Mouse (Mus musculus) lung, embryonic 15.5 days (tissue): ENCODE data around the gene Nmur1. TPM values are rescaled to one million over a fixed set of nuclear protein-coding genes. Genes with fewer than 3 reads are reported as not detected.
A peak's percentile ranks its signal among the peaks of the same experiment; 100 is the strongest.

ENCODE experiments used
- ATAC-seq: fragments of 200-750 bp; cut with Nextera tagmentation; 2 replicates; pipeline ENCODE4 v1.8.0; 2017; ENCODE audit warnings: moderate number of reproducible peaks, borderline replicate concordance; ENCODE audit not compliant: low FRiP score, low TSS enrichment; ENCODE audit errors: extremely low read depth
- H3K27ac ChIP-seq: fragments of 300-500 bp; sonication (generic); 2 replicates; pipeline ENCODE4 v1.5.1; 2015; ENCODE audit warnings: moderate library complexity, mild to moderate bottlenecking, inconsistent platforms
- H3K27me3 ChIP-seq: fragments of 300-500 bp; sonication (generic); 2 replicates; pipeline ENCODE4 v1.6.1; 2015; ENCODE audit warnings: inconsistent platforms
- H3K36me3 ChIP-seq: fragments of 300-500 bp; sonication (generic); 2 replicates; pipeline ENCODE4 v1.6.1; 2015; ENCODE audit warnings: inconsistent platforms
- H3K4me1 ChIP-seq: fragments of 300-500 bp; sonication (generic); 2 replicates; pipeline ENCODE4 v1.6.1; 2015; ENCODE audit warnings: inconsistent platforms
- H3K4me2 ChIP-seq: fragments of 300-500 bp; sonication (generic); 2 replicates; pipeline ENCODE4 v1.6.1; 2015; ENCODE audit warnings: inconsistent platforms, mild to moderate bottlenecking, moderate library complexity
- H3K4me3 ChIP-seq: fragments of 300-500 bp; sonication (generic); 2 replicates; pipeline ENCODE4 v1.5.1; 2015; ENCODE audit warnings: mild to moderate bottlenecking, inconsistent platforms
- H3K9ac ChIP-seq: fragments of 300-500 bp; sonication (generic); 2 replicates; pipeline ENCODE4 v1.6.1; 2015; ENCODE audit warnings: inconsistent platforms
- H3K9me3 ChIP-seq: fragments of 300-500 bp; sonication (generic); 2 replicates; pipeline ENCODE4 v1.6.1; 2016; ENCODE audit warnings: inconsistent platforms
- WGBS: fragments of 180-500 bp; shearing (Covaris S2); methylation state at CpG from one replicate; pipeline ENCODE4 v1.1.7; 2015; 5-methylcytosine and 5-hydroxymethylcytosine counted together
- polyA plus RNA-seq: library from polyadenylated mRNA; unstranded; fragments of >200 nt; fragmentation: Nextera tagmentation; extraction: Ambion mirVana; gene quantifications from 2 replicates; pipeline ENCODE4 v1.2.1, GENCODE M21; 2015

Nmur1 gene
- polyA plus RNA-seq, 1 experiment from 2014 or later: 0.17 TPM

- ATAC-seq: 0 out of 2 replicates have a peak, but pooled peaks have one; percentile 29
- H3K27ac ChIP-seq: no peak overlapping the region
- no peaks in the 10 kb centered on the region for H3K36me3 ChIP-seq
- no peaks in the 10 kb centered on the region for H3K9me3 ChIP-seq
- H3K4me3 ChIP-seq: no peak overlapping the region
- no peak overlapping the region for H3K9ac ChIP-seq
- H3K4me2 ChIP-seq: no peak overlapping the region
- 67% methylated on average over 5 of the region's 5 CpGs for WGBS
- H3K4me1 ChIP-seq: 0 out of 2 replicates have a peak, but pooled peaks cover 4% of the 10 kb centered on the region
- no peaks in the 10 kb centered on the region for H3K27me3 ChIP-seq
These were observed 49.7 kb downstream of the Nmur1 start for GRCm38 (mm10) chr1:86376354-86376753.

- H3K27ac ChIP-seq: no peak overlapping the region
- H3K9ac ChIP-seq: no peak overlapping the region
- no peaks in the 10 kb centered on the region for H3K9me3 ChIP-seq
- no peak overlapping the region for H3K4me2 ChIP-seq
- no peaks in the 10 kb centered on the region for H3K4me1 ChIP-seq
- WGBS: 39% methylated on average over 10 of the region's 10 CpGs
- H3K27me3 ChIP-seq: no peaks in the 10 kb centered on the region
- peak; percentile 46; the same call in 1 of the 2 replicates for ATAC-seq
- no peaks in the 10 kb centered on the region for H3K36me3 ChIP-seq
- no peak overlapping the region for H3K4me3 ChIP-seq
These were observed 54.0 kb downstream of the Nmur1 start for GRCm38 (mm10) chr1:86371997-86372396.

- Histone ChIP-seq H3K9ac (no peak overlapping the region), H3K36me3 (no peaks in the 10 kb centered on the region), H3K27ac (no peak overlapping the region), H3K4me1 (no peaks in the 10 kb centered on the region), H3K4me2 (no peak overlapping the region), H3K9me3 (no peaks in the 10 kb centered on the region), H3K27me3 (no peaks in the 10 kb centered on the region), H3K4me3 (no peak overlapping the region)
- 67% methylated on average over 4 of the region's 4 CpGs for WGBS
- ATAC-seq: no peak
These were observed 57.9 kb downstream of the Nmur1 start for GRCm38 (mm10) chr1:86368086-86368485.

DNA sequence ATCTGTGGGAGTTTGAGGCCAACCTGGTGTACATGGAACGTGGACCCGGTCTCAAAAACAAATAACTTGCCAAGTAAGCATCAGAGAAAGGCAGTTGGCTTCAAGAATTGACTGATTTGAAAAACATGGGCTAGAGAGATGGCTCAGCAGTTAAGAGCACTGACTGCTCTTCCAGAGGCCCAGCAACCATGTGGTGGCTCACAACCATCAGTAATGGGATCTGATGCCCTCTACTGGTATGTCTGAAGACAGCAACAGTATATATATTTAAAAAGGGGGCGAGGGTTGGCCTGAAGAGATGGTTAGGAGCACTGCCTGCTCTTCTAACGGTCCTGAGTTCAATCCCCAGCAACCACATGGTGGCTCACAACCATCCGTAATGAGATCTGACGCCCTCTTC is 62.4 kb downstream of the Nmur1 start:
- WGBS: 18% methylated on average over 6 of the region's 6 CpGs
- H3K4me1 ChIP-seq: peaks cover 7% of the 10 kb centered on the region

DNA sequence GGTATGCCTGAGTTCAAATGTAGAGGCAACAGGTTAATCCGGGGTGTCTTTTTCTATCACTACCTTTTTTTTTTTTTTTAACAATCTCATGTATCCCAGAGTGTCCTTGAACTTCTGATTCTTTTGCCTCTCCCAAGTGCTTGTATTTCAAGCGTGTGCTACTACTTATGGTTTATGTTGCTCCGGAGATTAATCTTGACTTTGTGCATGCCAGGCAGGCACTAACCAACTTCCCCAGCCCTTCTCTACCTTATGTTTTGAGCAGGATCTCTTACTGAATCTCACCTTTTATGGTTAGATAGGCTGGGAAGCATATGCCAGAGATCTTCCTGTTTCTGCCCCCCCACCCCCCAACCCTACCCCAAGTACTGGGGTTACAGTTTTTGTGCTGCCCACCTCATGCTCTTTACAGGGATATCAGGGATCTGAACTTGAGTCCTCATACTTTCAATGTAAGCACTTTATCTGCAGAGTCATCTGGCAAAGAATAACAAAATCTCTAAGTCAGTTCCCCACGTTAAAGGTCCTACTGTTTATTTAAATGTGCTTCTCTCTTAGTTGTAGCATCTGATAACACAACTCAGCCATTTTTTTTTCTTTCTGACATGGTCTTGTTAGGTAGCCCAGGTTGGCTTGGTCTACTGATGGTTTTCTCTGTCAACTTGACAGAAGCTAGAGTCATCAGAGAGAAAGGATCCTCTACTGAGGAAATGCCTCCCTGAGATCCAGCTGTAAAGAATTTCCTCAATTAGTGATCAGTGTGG is 64.0 kb downstream of the Nmur1 start:
- H3K27ac ChIP-seq: no peak overlapping the region
- 76% methylated on average over 4 of the region's 4 CpGs for WGBS
- no peak overlapping the region for H3K9ac ChIP-seq
- H3K4me3 ChIP-seq: no peak overlapping the region
- no peaks in the 10 kb centered on the region for H3K9me3 ChIP-seq
- peaks cover 5% of the 10 kb centered on the region for H3K36me3 ChIP-seq
- no peak for ATAC-seq
- H3K4me2 ChIP-seq: no peak overlapping the region
- H3K27me3 ChIP-seq: no peaks in the 10 kb centered on the region
- H3K4me1 ChIP-seq: peaks cover 12% of the 10 kb centered on the region

More for the DNA sequence above, 62.4 kb downstream of the Nmur1 start:
- no peaks in the 10 kb centered on the region for H3K9me3 ChIP-seq
- no peak overlapping the region for H3K9ac ChIP-seq
- no peaks in the 10 kb centered on the region for H3K36me3 ChIP-seq
- no peak for ATAC-seq
- no peaks in the 10 kb centered on the region for H3K27me3 ChIP-seq
- no peak overlapping the region for H3K27ac ChIP-seq
- H3K4me3 ChIP-seq: no peak overlapping the region
- no peak overlapping the region for H3K4me2 ChIP-seq

DNA sequence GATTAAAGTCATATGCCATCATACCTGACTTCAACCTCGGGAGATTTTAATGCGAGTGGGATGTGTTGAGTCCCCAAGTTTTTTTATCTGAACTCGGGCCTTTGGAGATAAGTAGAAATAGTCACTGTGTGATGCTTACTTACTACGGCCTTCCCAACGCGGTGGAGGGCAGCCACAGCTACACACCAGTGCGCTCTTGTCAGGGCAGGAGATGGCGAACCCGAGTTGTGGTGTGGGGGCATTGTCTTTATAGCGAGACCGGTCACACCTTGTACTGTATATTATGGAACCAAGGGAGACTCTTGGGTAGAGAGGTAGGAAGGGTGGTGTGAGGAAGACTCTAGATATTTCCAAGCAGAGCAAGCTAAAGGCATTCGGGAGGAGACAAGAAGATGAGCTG is 65.6 kb downstream of the Nmur1 start:
- Histone ChIP-seq H3K9ac (peak overlapping the region; percentile 85), H3K9me3 (no peaks in the 10 kb centered on the region), H3K27ac (peak overlapping the region; percentile 97), H3K4me1 (peaks cover 12% of the 10 kb centered on the region), H3K4me2 (peak overlapping the region; percentile 59), H3K4me3 (peak overlapping the region; percentile 63), H3K36me3 (peaks cover 21% of the 10 kb centered on the region), H3K27me3 (no peaks in the 10 kb centered on the region)
- 12% methylated on average over 12 of the region's 12 CpGs for WGBS
- ATAC-seq: no peak

DNA sequence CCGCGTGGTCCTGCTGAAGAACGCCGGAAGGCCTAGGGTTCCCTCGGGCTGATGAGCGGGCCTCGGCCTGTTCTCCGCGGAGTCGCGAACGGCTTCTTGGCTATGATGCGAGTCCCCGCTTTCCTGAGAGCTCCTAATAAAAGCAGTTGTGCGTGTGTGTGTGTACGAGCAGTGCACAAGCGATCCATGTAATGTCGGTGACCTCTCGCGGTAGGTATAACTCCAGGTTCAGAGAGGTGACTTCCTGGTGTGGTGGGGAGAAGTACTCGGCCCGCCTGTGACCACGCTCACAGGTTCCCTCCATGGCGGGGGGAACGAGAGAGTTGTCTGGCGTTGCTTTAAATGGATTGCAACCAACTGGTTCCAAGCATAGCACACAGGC is 66.2 kb downstream of the Nmur1 start:
- Histone ChIP-seq H3K4me2 (peak overlapping the region; percentile 59), H3K9me3 (no peaks in the 10 kb centered on the region), H3K9ac (peak overlapping the region; percentile 85), H3K27ac (peak overlapping the region; percentile 97), H3K4me1 (peaks cover 12% of the 10 kb centered on the region), H3K36me3 (peaks cover 28% of the 10 kb centered on the region), H3K4me3 (peak overlapping the region; percentile 63), H3K27me3 (no peaks in the 10 kb centered on the region)
- under 1% methylated on average over 26 of the region's 26 CpGs for WGBS
- peak; percentile 2; the same call in 1 of the 2 replicates for ATAC-seq

GRCm38 (mm10) chr1:86358906-86359797 is 66.9 kb downstream of the Nmur1 start, which contains the start of gene Ncl:
TSS of gene Ncl (minus strand) at chr1:86359400.
- peaks cover 12% of the 10 kb centered on the region for H3K4me1 ChIP-seq
- H3K36me3 ChIP-seq: peaks cover 34% of the 10 kb centered on the region
- ATAC-seq: peak; percentile 99
- no peaks in the 10 kb centered on the region for H3K27me3 ChIP-seq
- no peaks in the 10 kb centered on the region for H3K9me3 ChIP-seq
- H3K9ac ChIP-seq: peak within 1 kb of the TSS; percentile 85
- H3K27ac ChIP-seq: peak within 1 kb of the TSS; percentile 97
- H3K4me2 ChIP-seq: peak within 1 kb of the TSS; percentile 80
- WGBS: under 1% methylated on average over 102 of the region's 102 CpGs
- H3K4me3 ChIP-seq: peak within 1 kb of the TSS; percentile 63

DNA sequence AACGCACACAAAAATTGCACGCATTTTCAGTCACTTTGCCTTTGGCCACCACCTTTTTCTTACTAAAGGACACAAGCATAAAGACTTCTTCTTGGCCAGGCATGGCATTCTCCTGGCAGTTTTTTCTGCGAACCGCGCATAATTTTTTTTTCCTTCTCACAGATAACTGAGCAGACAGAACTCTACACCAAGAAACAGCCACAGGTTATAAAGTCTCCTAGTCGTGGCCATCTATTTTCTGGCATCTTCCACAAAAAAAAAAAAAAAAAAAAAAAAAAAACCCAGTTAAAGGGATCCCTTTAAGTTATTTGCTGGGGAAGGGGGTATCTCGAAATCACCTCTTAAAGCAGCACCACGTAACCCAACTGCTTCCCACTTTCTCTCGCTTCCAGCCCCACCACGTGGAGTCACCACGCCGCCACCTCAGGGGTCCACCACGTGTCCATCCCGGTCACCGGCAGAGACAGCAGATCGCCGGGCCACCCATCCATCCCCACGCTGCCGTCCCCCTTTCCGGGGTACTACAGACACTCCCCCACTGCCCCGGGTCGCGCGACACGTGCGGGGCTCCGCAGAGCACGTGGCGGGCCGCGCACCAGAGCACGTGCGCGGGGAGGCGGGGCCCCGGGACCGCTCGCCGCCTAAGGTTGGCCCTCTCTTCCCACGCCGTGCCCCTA is 67.7 kb downstream of the Nmur1 start:
- Histone ChIP-seq H3K4me1 (peaks cover 12% of the 10 kb centered on the region), H3K4me3 (peak overlapping the region; percentile 63), H3K9me3 (no peaks in the 10 kb centered on the region), H3K27ac (peak overlapping the region; percentile 97), H3K27me3 (no peaks in the 10 kb centered on the region), H3K4me2 (peak overlapping the region; percentile 80), H3K9ac (peak overlapping the region; percentile 81), H3K36me3 (peaks cover 42% of the 10 kb centered on the region)
- ATAC-seq: no peak; the same call in none of the 2 replicates
- under 1% methylated on average over 41 of the region's 41 CpGs for WGBS

GRCm38 (mm10) chr1:86354186-86354585 is 71.8 kb downstream of the Nmur1 start:
- no peak overlapping the region for H3K4me3 ChIP-seq
- WGBS: 78% methylated on average over 2 of the region's 2 CpGs
- H3K4me1 ChIP-seq: peaks cover 4% of the 10 kb centered on the region; the same call in 1 of the 2 replicates
- no peak overlapping the region for H3K4me2 ChIP-seq
- ATAC-seq: no peak
- H3K27me3 ChIP-seq: no peaks in the 10 kb centered on the region
- no peaks in the 10 kb centered on the region for H3K9me3 ChIP-seq
- peaks cover 82% of the 10 kb centered on the region for H3K36me3 ChIP-seq
- no peak overlapping the region for H3K27ac ChIP-seq
- no peak overlapping the region for H3K9ac ChIP-seq

DNA sequence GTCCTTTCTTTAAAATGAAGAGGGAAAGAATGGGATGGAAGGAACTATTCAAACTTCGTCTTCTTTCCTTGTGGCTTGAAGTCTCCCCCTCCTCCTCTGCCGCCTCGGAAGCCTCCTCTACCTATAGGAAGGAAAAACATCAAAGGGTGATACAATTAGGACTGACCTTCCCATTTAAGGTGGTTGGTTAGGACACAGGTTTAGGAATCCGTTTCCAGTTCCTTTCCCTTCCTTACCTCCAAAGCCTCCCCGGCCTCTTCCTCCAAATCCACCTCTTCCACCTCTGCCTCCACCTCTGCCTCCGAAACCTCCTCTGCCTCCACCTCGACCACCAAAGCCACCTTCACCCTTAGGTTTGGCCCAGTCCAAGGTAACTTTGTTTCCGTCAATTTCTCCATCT is 75.5 kb downstream of the Nmur1 start:
- H3K4me2 ChIP-seq: no peak overlapping the region
- no peak overlapping the region for H3K4me3 ChIP-seq
- ATAC-seq: no peak
- no peak overlapping the region for H3K9ac ChIP-seq
- no peak overlapping the region for H3K27ac ChIP-seq
- H3K27me3 ChIP-seq: no peaks in the 10 kb centered on the region
- 85% methylated on average over 8 of the region's 8 CpGs for WGBS
- H3K4me1 ChIP-seq: no peaks in the 10 kb centered on the region
- peaks cover 91% of the 10 kb centered on the region for H3K36me3 ChIP-seq
- no peaks in the 10 kb centered on the region for H3K9me3 ChIP-seq
